Mouse (Mus musculus) kidney, adult 2 months (tissue): ENCODE results near the gene Stk4.

Experiments used
- CTCF ChIP-seq: fragments of 200-500 bp; conservative IDR thresholded peaks from 2 replicates; pipeline ENCODE4 v1.5.1; 2011; ENCODE audit warnings: low read depth, mild to moderate bottlenecking, control low read depth, low read length, moderate library complexity, mixed read lengths; ENCODE audit not compliant: insufficient read depth, insufficient read length
- POLR2A ChIP-seq: fragments of 200-500 bp; IDR thresholded peaks from one replicate; pipeline ENCODE4 v1.6.1; 2011; ENCODE audit warnings: low read depth, low read length, control low read depth

GRCm38 (mm10) chr2:164177831-164178230 is 107.7 kb downstream of the Stk4 start:
- TF ChIP-seq POLR2A, result no peak
- no peak for TF ChIP-seq CTCF
